In the genomic region with DNA sequence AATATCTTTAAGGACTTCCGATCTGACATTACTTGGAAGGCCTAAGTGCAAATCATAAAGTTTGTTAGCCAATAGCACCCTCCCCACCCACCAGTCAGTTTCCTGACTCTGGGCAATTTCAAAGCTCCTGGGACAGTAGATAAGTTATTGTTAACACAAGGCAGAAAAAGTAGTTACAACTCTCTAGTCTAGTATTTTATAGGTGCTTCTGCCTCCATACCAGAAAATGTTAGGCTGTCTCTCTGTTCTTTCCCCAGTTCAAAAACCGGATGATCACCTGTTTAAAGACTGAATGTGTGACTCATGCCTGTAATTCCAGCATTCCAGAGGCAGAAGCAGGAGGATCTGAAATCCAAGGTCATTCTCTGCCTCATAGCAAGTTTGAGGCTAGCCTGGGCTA, we compare ENCODE assay signal across 24 mouse cellular contexts. TPM values are rescaled to one million over a fixed set of nuclear protein-coding genes. Genes with fewer than 3 reads are reported as not detected.
DNase-seq lines count a peak whose midpoint lies in the region; ATAC-seq and TF ChIP-seq lines count a peak whose summit lies in the region.
"Had no signal": no experiment of that assay in that cellular context is flagged by ENCODE, and none has a peak within 500 bp of the region (broad histone marks: within the 10 kb centered on the region; RNA-seq: fewer than 3 reads in every experiment).

No protein-coding gene starts in this region.

- H3K36me3 ChIP-seq in heart, embryonic 11.5 days (ENCODE audit: control insufficient read depth, insufficient read depth, low read length) = no peaks in the 10 kb centered on the region
- H3K36me3 ChIP-seq in midbrain, embryonic 11.5 days (ENCODE audit: control insufficient read depth, insufficient read depth, low read length) = no peaks in the 10 kb centered on the region
- no peaks in the 10 kb centered on the region for H3K36me3 ChIP-seq in midbrain, postnatal 0 days (ENCODE audit: insufficient read depth, low read length)
- no peaks in the 10 kb centered on the region for H3K36me3 ChIP-seq in neural tube, embryonic 15.5 days
- no peaks in the 10 kb centered on the region for H3K36me3 ChIP-seq in forebrain, embryonic 16.5 days (ENCODE audit: control insufficient read depth, insufficient read depth)
- H3K36me3 ChIP-seq: G1E had no signal

- DNase-seq in heart, adult 11 months = peak; percentile 53
- peak; percentile 62 for DNase-seq in midbrain, embryonic 11.5 days (ENCODE audit: low spot score, missing footprints)
- no peak for DNase-seq in midbrain, postnatal 0 days (ENCODE audit: low spot score)
- DNase-seq in neural tube, embryonic 10.5 days (ENCODE audit: extremely low spot score, low spot score) = peak; percentile 10
- peak; percentile 44 for DNase-seq in R1 (ENCODE audit: low read depth, low spot score)
- DNase-seq: adrenal gland, adult 2 months; adrenal gland, adult 8-10 months; adrenal gland, postnatal 10 days; adrenal gland, postnatal 14 days; adrenal gland, postnatal 25 days; adrenal gland, postnatal 36 days; B cell, adult 2 months; cerebellum, adult 11 months; cerebellum, adult 11-12 months; cerebellum, adult 18-20 months had no signal

- no peaks in the 10 kb centered on the region for H3K9me3 ChIP-seq in heart, embryonic 11.5 days (replicated peaks; ENCODE audit: control insufficient read depth, low read length)
- no peaks in the 10 kb centered on the region for H3K9me3 ChIP-seq in midbrain, embryonic 11.5 days (ENCODE audit: control insufficient read depth, low read length)
- H3K9me3 ChIP-seq in midbrain, postnatal 0 days (ENCODE audit: low read length) = no peaks in the 10 kb centered on the region
- H3K9me3 ChIP-seq in neural tube, embryonic 15.5 days (replicated peaks) = no peaks in the 10 kb centered on the region
- H3K9me3 ChIP-seq in forebrain, embryonic 16.5 days (ENCODE audit: control insufficient read depth, low read length) = no peaks in the 10 kb centered on the region

- H3K9ac ChIP-seq in heart, embryonic 11.5 days (ENCODE audit: low read depth, low read length) = no peak overlapping the region
- no peak overlapping the region for H3K9ac ChIP-seq in midbrain, embryonic 11.5 days (ENCODE audit: low read length)
- H3K9ac ChIP-seq in midbrain, postnatal 0 days (replicated peaks; ENCODE audit: low read length, poor library complexity, severe bottlenecking) = no peak overlapping the region
- no peak overlapping the region for H3K9ac ChIP-seq in neural tube, embryonic 15.5 days (replicated peaks)
- no peak overlapping the region for H3K9ac ChIP-seq in forebrain, embryonic 16.5 days (replicated peaks; ENCODE audit: low read depth, low read length)

- WGBS in heart, embryonic 11.5 days (ENCODE audit: insufficient replicate concordance) = 80% methylated on average over 2 of the region's 2 CpGs
- 92% methylated on average over 2 of the region's 2 CpGs for WGBS in midbrain, embryonic 11.5 days
- 94% methylated on average over 2 of the region's 2 CpGs for WGBS in midbrain, postnatal 0 days
- 93% methylated on average over 2 of the region's 2 CpGs for WGBS in neural tube, embryonic 15.5 days
- WGBS in forebrain, embryonic 16.5 days = 96% methylated on average over 2 of the region's 2 CpGs

- H3K27me3 ChIP-seq in heart, embryonic 11.5 days (ENCODE audit: control insufficient read depth, insufficient read depth, low read length) = no peaks in the 10 kb centered on the region
- no peaks in the 10 kb centered on the region for H3K27me3 ChIP-seq in midbrain, embryonic 11.5 days (ENCODE audit: control insufficient read depth, insufficient read depth, low read length)
- H3K27me3 ChIP-seq in midbrain, postnatal 0 days (ENCODE audit: insufficient read depth, low read length) = no peaks in the 10 kb centered on the region
- H3K27me3 ChIP-seq in neural tube, embryonic 15.5 days (replicated peaks) = no peaks in the 10 kb centered on the region
- no peaks in the 10 kb centered on the region for H3K27me3 ChIP-seq in forebrain, embryonic 16.5 days (replicated peaks; ENCODE audit: control insufficient read depth, insufficient read depth, low read length)
- H3K27me3 ChIP-seq: CH12.LX, Patski had no signal

- ATAC-seq in heart, embryonic 11.5 days (replicated peaks; ENCODE audit: insufficient number of reproducible peaks, low FRiP score, low TSS enrichment) = no peak
- no peak for ATAC-seq in midbrain, embryonic 11.5 days (ENCODE audit: low FRiP score)
- ATAC-seq in midbrain, postnatal 0 days (ENCODE audit: low FRiP score) = no peak
- no peak for ATAC-seq in neural tube, embryonic 15.5 days (ENCODE audit: low FRiP score)
- no peak for ATAC-seq in forebrain, embryonic 16.5 days
- ATAC-seq: activated CD4-positive, CD25-positive, alpha-beta regulatory T cell, adult 4 months; CD4-positive, CD25-positive, alpha-beta regulatory T cell, adult 4 months; Patski had no signal

- H3K4me1 ChIP-seq in heart, embryonic 11.5 days (ENCODE audit: control insufficient read depth, insufficient read depth, low read length) = peaks cover 13% of the 10 kb centered on the region
- H3K4me1 ChIP-seq in midbrain, embryonic 11.5 days (ENCODE audit: control insufficient read depth, insufficient read depth, low read length) = peaks cover 26% of the 10 kb centered on the region
- no peaks in the 10 kb centered on the region for H3K4me1 ChIP-seq in midbrain, postnatal 0 days (ENCODE audit: insufficient read depth, low read length)
- H3K4me1 ChIP-seq in neural tube, embryonic 15.5 days = peaks cover 26% of the 10 kb centered on the region
- H3K4me1 ChIP-seq in forebrain, embryonic 16.5 days (replicated peaks; ENCODE audit: control insufficient read depth, insufficient read depth, low read length) = peaks cover 20% of the 10 kb centered on the region

- TF ChIP-seq CTCF in midbrain, postnatal 0 days (IDR thresholded peaks at IDR 0.05) = no peak

- H3K27ac ChIP-seq in heart, embryonic 11.5 days (ENCODE audit: low read depth, low read length) = no peak overlapping the region
- H3K27ac ChIP-seq in midbrain, embryonic 11.5 days (ENCODE audit: low read depth, low read length) = no peak overlapping the region
- no peak overlapping the region for H3K27ac ChIP-seq in midbrain, postnatal 0 days (ENCODE audit: low read depth, low read length)
- H3K27ac ChIP-seq in neural tube, embryonic 15.5 days (replicated peaks) = no peak overlapping the region
- H3K27ac ChIP-seq in forebrain, embryonic 16.5 days (ENCODE audit: low read length) = no peak overlapping the region

- no peak overlapping the region for H3K4me3 ChIP-seq in heart, embryonic 11.5 days (ENCODE audit: low read depth, low read length)
- no peak overlapping the region for H3K4me3 ChIP-seq in midbrain, embryonic 11.5 days (ENCODE audit: low read depth, low read length)
- no peak overlapping the region for H3K4me3 ChIP-seq in midbrain, postnatal 0 days (ENCODE audit: low read depth, low read length)
- H3K4me3 ChIP-seq in neural tube, embryonic 15.5 days (replicated peaks) = no peak overlapping the region
- no peak overlapping the region for H3K4me3 ChIP-seq in forebrain, embryonic 16.5 days (replicated peaks; ENCODE audit: low read length)

- no peak overlapping the region for H3K4me2 ChIP-seq in heart, embryonic 11.5 days
- H3K4me2 ChIP-seq in midbrain, embryonic 11.5 days = no peak overlapping the region
- H3K4me2 ChIP-seq in midbrain, postnatal 0 days (ENCODE audit: low read depth, low read length, poor library complexity, severe bottlenecking) = no peak overlapping the region
- H3K4me2 ChIP-seq in neural tube, embryonic 15.5 days = no peak overlapping the region
- H3K4me2 ChIP-seq in forebrain, embryonic 16.5 days (ENCODE audit: low read length) = no peak overlapping the region

RNA-seq across cellular contexts. Expression of gene Msantd3, which starts 1.2 kb away (rescaled TPM):
- polyA plus RNA-seq in heart, embryonic 11.5 days (2014; fragmentation: Nextera tagmentation; extraction: Ambion mirVana) = 26.7 and 30.3 TPM in 2 replicates
- 77.6 and 81.8 TPM in 2 replicates for polyA plus RNA-seq in midbrain, embryonic 11.5 days (2014; fragmentation: Nextera tagmentation; extraction: Ambion mirVana)
- total RNA-seq in midbrain, postnatal 0 days (2014; rRNA removed) = 30.3 and 36.4 TPM in 2 replicates
- 26.0 and 27.0 TPM in 2 replicates for polyA plus RNA-seq in midbrain, postnatal 0 days (2015; fragmentation: Nextera tagmentation; extraction: Ambion mirVana)
- 20.7 and 26.8 TPM in 2 replicates for polyA plus RNA-seq in neural tube, embryonic 15.5 days (2015; fragmentation: Nextera tagmentation; extraction: Ambion mirVana)
- polyA plus RNA-seq in forebrain, embryonic 16.5 days (2015; fragmentation: Nextera tagmentation; extraction: Ambion mirVana) = 38.6 and 45.5 TPM in 2 replicates
- total RNA-seq: CH12.LX, MEL had no signal
- polyA plus RNA-seq: activated CD4-positive, CD25-positive, alpha-beta regulatory T cell, adult 4 months; CD4-positive, CD25-positive, alpha-beta regulatory T cell, adult 4 months; G1E had no signal

RNA-seq across cellular contexts. Expression of gene Tmeff1, which starts 46.4 kb away (rescaled TPM):
- polyA plus RNA-seq in heart, embryonic 11.5 days (2014; fragmentation: Nextera tagmentation; extraction: Ambion mirVana) = 51.2 and 60.7 TPM in 2 replicates
- polyA plus RNA-seq in midbrain, embryonic 11.5 days (2014; fragmentation: Nextera tagmentation; extraction: Ambion mirVana) = 258 TPM in 2 replicates
- total RNA-seq in midbrain, postnatal 0 days (2014; rRNA removed) = 320 and 385 TPM in 2 replicates
- 217 and 228 TPM in 2 replicates for polyA plus RNA-seq in midbrain, postnatal 0 days (2015; fragmentation: Nextera tagmentation; extraction: Ambion mirVana)
- 211 and 276 TPM in 2 replicates for polyA plus RNA-seq in neural tube, embryonic 15.5 days (2015; fragmentation: Nextera tagmentation; extraction: Ambion mirVana)
- 205 and 213 TPM in 2 replicates for polyA plus RNA-seq in forebrain, embryonic 16.5 days (2015; fragmentation: Nextera tagmentation; extraction: Ambion mirVana)
- total RNA-seq: G1E, MEL had no signal
- polyA plus RNA-seq: activated CD4-positive, CD25-positive, alpha-beta regulatory T cell, adult 4 months; G1E had no signal
